In genomic region chr2:25261870-25262269, GRCm38 (mm10) we compare ENCODE assay signal across 8 mouse cellular contexts. TPM values are rescaled to one million over a fixed set of nuclear protein-coding genes. Genes with fewer than 3 reads are reported as not detected.
DNase-seq lines count a peak whose midpoint lies in the region; ATAC-seq and TF ChIP-seq lines count a peak whose summit lies in the region.

No protein-coding gene starts in this region.

- peak; percentile 5 for ATAC-seq in liver, embryonic 14.5 days (ENCODE audit: insufficient read depth)
- ATAC-seq in megakaryocyte progenitor cell, adult 5-6 weeks (replicated peaks; ENCODE audit: poor library complexity): no peak

- peaks cover 5% of the 10 kb centered on the region for H3K79me3 ChIP-seq in C2C12 (ENCODE audit: low read depth)

- no peaks in the 10 kb centered on the region for H3K27me3 ChIP-seq in heart, adult 2 months (ENCODE audit: control insufficient read depth, insufficient read depth, low read length)
- no peaks in the 10 kb centered on the region for H3K27me3 ChIP-seq in C2C12 (ENCODE audit: control insufficient read depth, insufficient read depth, insufficient read length)
- H3K27me3 ChIP-seq in forebrain, embryonic 10.5 days (ENCODE audit: poor library complexity, severe bottlenecking): peaks cover 24% of the 10 kb centered on the region
- no peaks in the 10 kb centered on the region for H3K27me3 ChIP-seq in liver, embryonic 14.5 days (ENCODE audit: control insufficient read depth, insufficient read depth, low read length)

- WGBS in heart, adult 2 months: 44% methylated on average over 12 of the region's 12 CpGs
- 45% methylated on average over 12 of the region's 12 CpGs for WGBS in forebrain, embryonic 10.5 days
- WGBS in liver, embryonic 14.5 days (ENCODE audit: insufficient replicate concordance): 36% methylated on average over 12 of the region's 12 CpGs

- H3ac ChIP-seq in C2C12 (ENCODE audit: control insufficient read depth, insufficient read length, low read depth): no peak overlapping the region

- peak overlapping the region; percentile 99 for H3K4me2 ChIP-seq in liver, embryonic 14.5 days (ENCODE audit: low read depth)

- H3K79me2 ChIP-seq in heart, adult 2 months (replicated peaks; ENCODE audit: control insufficient read depth, insufficient read depth, low read length): no peaks in the 10 kb centered on the region
- peaks cover 43% of the 10 kb centered on the region for H3K79me2 ChIP-seq in C2C12 (ENCODE audit: control insufficient read depth, insufficient read depth)

- no peak for DNase-seq in heart, adult 2 months
- no peak for DNase-seq in heart, adult 11 months
- DNase-seq in forebrain, embryonic 10.5 days (ENCODE audit: extremely low spot score, low spot score): no peak
- DNase-seq in liver, embryonic 14.5 days (ENCODE audit: low read depth in 3 of 3, low spot score in 3 of 3): no peak
- DNase-seq in left cerebral cortex, postnatal 14 days (ENCODE audit: low spot score in 2 of 2): no peak
- no peak for DNase-seq in gastrocnemius, adult 8-10 months (ENCODE audit: low spot score in 2 of 2)

- no peak for TF ChIP-seq CTCF in heart, adult 2 months (IDR thresholded peaks at IDR 0.05)
- no peak for TF ChIP-seq CTCF in C2C12 (IDR thresholded peaks at IDR 0.05; ENCODE audit: control insufficient read depth, insufficient read depth, insufficient read length)
- no peak for TF ChIP-seq CTCF in liver, embryonic 14.5 days (IDR thresholded peaks at IDR 0.05; ENCODE audit: low read depth)

- TF ChIP-seq POLR2A in heart, adult 2 months (IDR thresholded peaks at IDR 0.05; ENCODE audit: insufficient read depth, low read depth, low read length): no peak

- no peaks in the 10 kb centered on the region for H3K36me3 ChIP-seq in heart, adult 2 months (ENCODE audit: control insufficient read depth, insufficient read depth, low read length)
- H3K36me3 ChIP-seq in C2C12 (ENCODE audit: control insufficient read depth, insufficient read depth): no peaks in the 10 kb centered on the region
- no peaks in the 10 kb centered on the region for H3K36me3 ChIP-seq in forebrain, embryonic 10.5 days (replicated peaks)
- H3K36me3 ChIP-seq in liver, embryonic 14.5 days (replicated peaks; ENCODE audit: control insufficient read depth, insufficient read depth, low read depth): no peaks in the 10 kb centered on the region

- intact Hi-C loops in heart, adult 2 months (cut with DNase I): no loop called here
- intact Hi-C loops in left cerebral cortex, postnatal 14 days (cut with DNase I): no loop called here

- peaks cover 15% of the 10 kb centered on the region for H3K4me1 ChIP-seq in heart, adult 2 months (ENCODE audit: control insufficient read depth, insufficient read depth, low read length)
- H3K4me1 ChIP-seq in forebrain, embryonic 10.5 days: peaks cover 51% of the 10 kb centered on the region
- peaks cover 10 to 28% of the 10 kb centered on the region in 2 experiments for H3K4me1 ChIP-seq in liver, embryonic 14.5 days (replicated peaks; ENCODE audit: control insufficient read depth in 2 of 2, insufficient read depth in 2 of 2, low read length in 1 of 2)

- H3K4me3 ChIP-seq in heart, adult 2 months: peak overlapping the region; percentile 96
- peak overlapping the region; percentile 15 for H3K4me3 ChIP-seq in C2C12 (ENCODE audit: insufficient read depth, poor library complexity, severe bottlenecking)
- peak overlapping the region; percentile 83 for H3K4me3 ChIP-seq in forebrain, embryonic 10.5 days
- H3K4me3 ChIP-seq in liver, embryonic 14.5 days (ENCODE audit: insufficient read depth in 1 of 2, low read depth in 2 of 2, low read length in 2 of 2): peak overlapping the region; percentile 80 to 81

- no peak for TF ChIP-seq EP300 in heart, adult 2 months (IDR thresholded peaks at IDR 0.05; ENCODE audit: insufficient read depth, low read depth, low read length)
- no peak for TF ChIP-seq EP300 in liver, embryonic 14.5 days (IDR thresholded peaks at IDR 0.05; ENCODE audit: low read depth)

- peak overlapping the region; percentile 82 for H3K27ac ChIP-seq in heart, adult 2 months
- peak overlapping the region; percentile 82 for H3K27ac ChIP-seq in forebrain, embryonic 10.5 days
- peak overlapping the region; percentile 43; the same call in 1 of the 2 replicates for H3K27ac ChIP-seq in liver, embryonic 14.5 days

- H3K9ac ChIP-seq in heart, adult 2 months (ENCODE audit: low read depth, low read length): peak overlapping the region; percentile 32
- H3K9ac ChIP-seq in liver, embryonic 14.5 days (replicated peaks): peak overlapping the region; percentile 60

- H3K9me3 ChIP-seq in forebrain, embryonic 10.5 days: no peaks in the 10 kb centered on the region
- H3K9me3 ChIP-seq in liver, embryonic 14.5 days (ENCODE audit: control insufficient read depth, low read length): no peaks in the 10 kb centered on the region

TF ChIP-seq in C2C12, 6 proteins besides CTCF, POLR2A, EP300 and RAD21:
- TF ChIP-seq FOSL1 (IDR thresholded peaks at IDR 0.05; ENCODE audit: insufficient read depth, low read length, poor library complexity, severe bottlenecking) (no peak), CEBPB (IDR thresholded peaks at IDR 0.05; ENCODE audit: low read depth) (no peak), MYOD1 (IDR thresholded peaks at IDR 0.05; ENCODE audit: control insufficient read depth, insufficient read length, low read depth) (no peak), USF1 (IDR thresholded peaks at IDR 0.05; ENCODE audit: low read depth) (no peak), MYOG (IDR thresholded peaks at IDR 0.05; ENCODE audit: control insufficient read depth, extremely low read depth, insufficient read length) (no peak), MAX (IDR thresholded peaks at IDR 0.05) (no peak)

RNA-seq across cellular contexts. Expression of gene Tprn, which starts 0.5 kb away (rescaled TPM):
- 1 to 10 TPM; 5.9 to 6.7 TPM for total RNA-seq in heart, adult 2 months (2021)
- polyA plus RNA-seq in heart, adult 2 months (2012; rRNA removed): 7.5 and 9.9 TPM in 2 replicates
- polyA plus RNA-seq in C2C12 (2012; fragmentation: generic; extraction: Trizol): 7.4 TPM
- polyA plus RNA-seq in forebrain, embryonic 10.5 days (2016; fragmentation: Nextera tagmentation; extraction: Ambion mirVana): 6.5 and 8.3 TPM in 2 replicates
- 1.6 and 2.6 TPM in 2 replicates for polyA plus RNA-seq in liver, embryonic 14.5 days (2012; rRNA removed)
- polyA plus RNA-seq in liver, embryonic 14.5 days (2014; fragmentation: Nextera tagmentation; extraction: Ambion mirVana): 2.4 and 3.2 TPM in 2 replicates
- 7.9 and 13.3 TPM in 2 replicates for total RNA-seq in megakaryocyte progenitor cell, adult 5-6 weeks (2015)
- 7.6 and 9.2 TPM in 2 replicates for total RNA-seq in megakaryocyte progenitor cell, adult 5-6 weeks (2017)
- total RNA-seq in left cerebral cortex, postnatal 14 days (2021): 10 to 100 TPM; 14.2 to 15.7 TPM
- total RNA-seq in gastrocnemius, adult 8-10 months (2022): 1 to 10 TPM; 2.0 to 5.3 (median 2.6) TPM

RNA-seq across cellular contexts. Expression of gene Tmem203, which starts 6.6 kb away (rescaled TPM):
- 10 to 100 TPM; 13.1 to 14.1 TPM for total RNA-seq in heart, adult 2 months (2021)
- 18.2 and 22.2 TPM in 2 replicates for polyA plus RNA-seq in heart, adult 2 months (2012; rRNA removed)
- polyA plus RNA-seq in C2C12 (2012; fragmentation: generic; extraction: Trizol): 28.5 TPM
- polyA plus RNA-seq in forebrain, embryonic 10.5 days (2016; fragmentation: Nextera tagmentation; extraction: Ambion mirVana): 15.9 and 17.9 TPM in 2 replicates
- polyA plus RNA-seq in liver, embryonic 14.5 days (2012; rRNA removed): 8.8 and 12.4 TPM in 2 replicates
- polyA plus RNA-seq in liver, embryonic 14.5 days (2014; fragmentation: Nextera tagmentation; extraction: Ambion mirVana): 8.8 and 9.4 TPM in 2 replicates
- 11.4 and 12.8 TPM in 2 replicates for total RNA-seq in megakaryocyte progenitor cell, adult 5-6 weeks (2015)
- 9.6 and 9.8 TPM in 2 replicates for total RNA-seq in megakaryocyte progenitor cell, adult 5-6 weeks (2017)
- total RNA-seq in left cerebral cortex, postnatal 14 days (2021): 10 to 100 TPM; 35.3 to 41.3 TPM
- total RNA-seq in gastrocnemius, adult 8-10 months (2022): 10 to 100 TPM; 11.7 to 14.1 (median 13.1) TPM

RNA-seq across cellular contexts. Expression of gene Ssna1, which starts 10.4 kb away (rescaled TPM):
- 10 to 100 TPM; 39.7 to 41.5 TPM for total RNA-seq in heart, adult 2 months (2021)
- polyA plus RNA-seq in heart, adult 2 months (2012; rRNA removed): 33.1 and 36.3 TPM in 2 replicates
- 143 TPM for polyA plus RNA-seq in C2C12 (2012; fragmentation: generic; extraction: Trizol)
- 231 and 247 TPM in 2 replicates for polyA plus RNA-seq in forebrain, embryonic 10.5 days (2016; fragmentation: Nextera tagmentation; extraction: Ambion mirVana)
- 65.8 and 76.0 TPM in 2 replicates for polyA plus RNA-seq in liver, embryonic 14.5 days (2012; rRNA removed)
- polyA plus RNA-seq in liver, embryonic 14.5 days (2014; fragmentation: Nextera tagmentation; extraction: Ambion mirVana): 145 and 155 TPM in 2 replicates
- 136 and 148 TPM in 2 replicates for total RNA-seq in megakaryocyte progenitor cell, adult 5-6 weeks (2015)
- total RNA-seq in megakaryocyte progenitor cell, adult 5-6 weeks (2017): 71.3 and 92.7 TPM in 2 replicates
- 10 to 100 TPM; 70.9 to 72.1 TPM for total RNA-seq in left cerebral cortex, postnatal 14 days (2021)
- 10 to 100 TPM; 29.0 to 36.4 (median 31.2) TPM for total RNA-seq in gastrocnemius, adult 8-10 months (2022)

RNA-seq across cellular contexts. Expression of gene Anapc2, which starts 10.4 kb away (rescaled TPM):
- total RNA-seq in heart, adult 2 months (2021): 10 to 100 TPM; 36.0 to 36.3 TPM
- 57.2 and 68.2 TPM in 2 replicates for polyA plus RNA-seq in heart, adult 2 months (2012; rRNA removed)
- 89.4 TPM for polyA plus RNA-seq in C2C12 (2012; fragmentation: generic; extraction: Trizol)
- 136 and 142 TPM in 2 replicates for polyA plus RNA-seq in forebrain, embryonic 10.5 days (2016; fragmentation: Nextera tagmentation; extraction: Ambion mirVana)
- polyA plus RNA-seq in liver, embryonic 14.5 days (2012; rRNA removed): 20.5 and 23.8 TPM in 2 replicates
- 30.2 TPM in 2 replicates for polyA plus RNA-seq in liver, embryonic 14.5 days (2014; fragmentation: Nextera tagmentation; extraction: Ambion mirVana)
- total RNA-seq in megakaryocyte progenitor cell, adult 5-6 weeks (2015): 28.3 and 34.4 TPM in 2 replicates
- total RNA-seq in megakaryocyte progenitor cell, adult 5-6 weeks (2017): 36.5 and 42.4 TPM in 2 replicates
- total RNA-seq in left cerebral cortex, postnatal 14 days (2021): 10 to 100 TPM; 69.8 to 73.2 TPM
- 10 to 100 TPM; 30.4 to 33.4 (median 31.3) TPM for total RNA-seq in gastrocnemius, adult 8-10 months (2022)

RNA-seq across cellular contexts. Expression of gene AL732309.1, which starts 15.2 kb away (rescaled TPM):
- total RNA-seq in heart, adult 2 months (2021): 1 to 10 TPM in 1 of 2 experiments, under 1 TPM in 1; 0.68 to 1.8 TPM
- 4.7 and 6.1 TPM in 2 replicates for polyA plus RNA-seq in heart, adult 2 months (2012; rRNA removed)
- 3.9 TPM for polyA plus RNA-seq in C2C12 (2012; fragmentation: generic; extraction: Trizol)
- 6.9 and 7.0 TPM in 2 replicates for polyA plus RNA-seq in forebrain, embryonic 10.5 days (2016; fragmentation: Nextera tagmentation; extraction: Ambion mirVana)
- 5.4 and 5.6 TPM in 2 replicates for polyA plus RNA-seq in liver, embryonic 14.5 days (2012; rRNA removed)
- 1.4 and 1.9 TPM in 2 replicates for polyA plus RNA-seq in liver, embryonic 14.5 days (2014; fragmentation: Nextera tagmentation; extraction: Ambion mirVana)
- total RNA-seq in megakaryocyte progenitor cell, adult 5-6 weeks (2015): 3.9 and 5.0 TPM in 2 replicates
- total RNA-seq in megakaryocyte progenitor cell, adult 5-6 weeks (2017): 3.2 and 3.8 TPM in 2 replicates
- total RNA-seq in left cerebral cortex, postnatal 14 days (2021): 1 to 10 TPM; 2.3 to 2.8 TPM
- total RNA-seq in gastrocnemius, adult 8-10 months (2022): 1 to 10 TPM in 2 of 4 experiments, under 1 TPM in 2; 0.54 to 1.8 (median 1.2) TPM

Comparison
In these comparisons a context has a peak if more than half of its experiments do, and no peak if none do; other contexts are left out.
1. H3K4me3 ChIP-seq: peak in every context shown above with its lines; median percentile 96 in heart, adult 2 months; 83 in forebrain, embryonic 10.5 days; 80 in liver, embryonic 14.5 days; 15 in C2C12.